Mouse (Mus musculus) large intestine, adult 2 months (tissue): ENCODE measurements around the gene Samd8. TPM values are rescaled to one million over a fixed set of nuclear protein-coding genes. Genes with fewer than 3 reads are reported as not detected.

ENCODE experiments used
- DNase-seq: peaks from one replicate; pipeline ENCODE4 v3.0.0-alpha.2; 2012; ENCODE audit warnings: low read depth, low spot score
- WGBS: fragments of 180-500 bp; shearing (Covaris S2); methylation state at CpG from one replicate; pipeline ENCODE4 v1.1.7; 2018; 5-methylcytosine and 5-hydroxymethylcytosine counted together
- polyA plus RNA-seq: library from polyadenylated mRNA; depleted of rRNA; stranded (reverse); fragments of >200 nt; gene quantifications from 2 replicates; pipeline ENCODE4 v1.2.3, GENCODE M21; 2012

Gene Samd8
- polyA plus RNA-seq, 1 experiment = 7.0 TPM

GRCm38 (mm10) chr14:21820880-21821505 lies 70.7 kb downstream of the Samd8 start:
- DNase-seq = no peak
- WGBS = 88% methylated on average over 4 of the region's 4 CpGs

- 94% methylated on average over 7 of the region's 7 CpGs for WGBS
Measured at GRCm38 (mm10) chr14:21822307-21822706, 72.0 kb downstream of the Samd8 start.

GRCm38 (mm10) chr14:21822795-21823374 lies 72.6 kb downstream of the Samd8 start:
- DNase-seq = no peak
- WGBS = 14% methylated on average over 7 of the region's 7 CpGs

More at GRCm38 (mm10) chr14:21822307-21822706, 72.0 kb downstream of the Samd8 start:
- DNase-seq = no peak

- WGBS = 46% methylated on average over 7 of the region's 7 CpGs
- no peak for DNase-seq
Measured at GRCm38 (mm10) chr14:21823897-21824296, 73.6 kb downstream of the Samd8 start.

GRCm38 (mm10) chr14:21824938-21825337 lies 74.6 kb downstream of the Samd8 start, which contains the start of gene Vdac2:
Vdac2 (plus strand) TSS chr14:21825238.
- no peak for DNase-seq
- WGBS = 91% methylated on average over 2 of the region's 2 CpGs

GRCm38 (mm10) chr14:21825786-21826491 lies 75.6 kb downstream of the Samd8 start:
- peak; percentile 96 for DNase-seq
- WGBS = 29% methylated on average over 9 of the region's 9 CpGs

- WGBS = under 1% methylated on average over 73 of the region's 73 CpGs
- no peak for DNase-seq
Measured at GRCm38 (mm10) chr14:21830876-21831767, 80.8 kb downstream of the Samd8 start.

GRCm38 (mm10) chr14:21831830-21832403 lies 81.6 kb downstream of the Samd8 start:
- WGBS = under 1% methylated on average over 28 of the region's 28 CpGs
- no peak for DNase-seq

- DNase-seq = no peak
- 52% methylated on average over 8 of the region's 8 CpGs for WGBS
Measured at GRCm38 (mm10) chr14:21838336-21839017, 88.1 kb downstream of the Samd8 start.

GRCm38 (mm10) chr14:21841819-21842592 lies 91.7 kb downstream of the Samd8 start:
- WGBS = 80% methylated on average over 5 of the region's 5 CpGs

GRCm38 (mm10) chr14:21843263-21843662 lies 92.9 kb downstream of the Samd8 start:
- WGBS = 46% methylated on average over 6 of the region's 6 CpGs
- no peak for DNase-seq

More at GRCm38 (mm10) chr14:21841819-21842592, 91.7 kb downstream of the Samd8 start:
- DNase-seq = no peak

- DNase-seq = no peak
- WGBS = 43% methylated on average over 10 of the region's 10 CpGs
Measured at GRCm38 (mm10) chr14:21846827-21847380, 96.6 kb downstream of the Samd8 start.

- WGBS = 2% methylated on average over 50 of the region's 50 CpGs
- DNase-seq = no peak
Measured at GRCm38 (mm10) chr14:21847381-21848165, 97.2 kb downstream of the Samd8 start.
